Mouse (Mus musculus) midbrain, embryonic 12.5 days (tissue): ENCODE data around the gene Exosc7. TPM values are rescaled to one million over a fixed set of nuclear protein-coding genes. Genes with fewer than 3 reads are reported as not detected.
A peak's percentile ranks its signal among the peaks of the same experiment; 100 is the strongest.

Experiments
- ATAC-seq: fragments of 200-750 bp; cut with Nextera tagmentation; 2 replicates; pipeline ENCODE4 v1.8.0; 2017; ENCODE audit warnings: low read depth, moderate TSS enrichment, moderate library complexity; ENCODE audit not compliant: low FRiP score
- H3K27ac ChIP-seq: fragments of 300-500 bp; sonication (generic); replicated peaks from 2 replicates; pipeline ENCODE4 v1.5.1; 2016; ENCODE audit warnings: mild to moderate bottlenecking
- H3K27me3 ChIP-seq: fragments of 300-500 bp; sonication (generic); 2 replicates; pipeline ENCODE4 v1.6.1; 2016; ENCODE audit warnings: mild to moderate bottlenecking
- H3K36me3 ChIP-seq: fragments of 300-500 bp; sonication (generic); 2 replicates; pipeline ENCODE4 v1.6.1; 2016
- H3K4me1 ChIP-seq: fragments of 300-500 bp; sonication (generic); 2 replicates; pipeline ENCODE4 v1.6.1; 2016
- H3K4me2 ChIP-seq: fragments of 300-500 bp; sonication (generic); replicated peaks from 2 replicates; pipeline ENCODE4 v1.6.1; 2016; ENCODE audit warnings: mild to moderate bottlenecking, moderate library complexity
- H3K4me3 ChIP-seq: fragments of 300-500 bp; sonication (generic); 2 replicates; pipeline ENCODE4 v1.5.1; 2016; ENCODE audit warnings: mild to moderate bottlenecking
- H3K9ac ChIP-seq: fragments of 300-500 bp; sonication (generic); replicated peaks from 2 replicates; pipeline ENCODE4 v1.6.1; 2016; ENCODE audit warnings: mild to moderate bottlenecking, moderate library complexity
- H3K9me3 ChIP-seq: fragments of 300-500 bp; sonication (generic); 2 replicates; pipeline ENCODE4 v1.6.1; 2016; ENCODE audit warnings: mild to moderate bottlenecking
- WGBS: fragments of 180-500 bp; shearing (Covaris S2); methylation state at CpG from one replicate; pipeline ENCODE4 v1.1.7; 2016; 5-methylcytosine and 5-hydroxymethylcytosine counted together
- polyA plus RNA-seq: library from polyadenylated mRNA; unstranded; fragments of >200 nt; fragmentation: Nextera tagmentation; extraction: Ambion mirVana; gene quantifications from 2 replicates; pipeline ENCODE4 v1.2.1, GENCODE M21; 2016

Gene Exosc7
- polyA plus RNA-seq, 1 experiment from 2014 or later = 103 TPM

DNA sequence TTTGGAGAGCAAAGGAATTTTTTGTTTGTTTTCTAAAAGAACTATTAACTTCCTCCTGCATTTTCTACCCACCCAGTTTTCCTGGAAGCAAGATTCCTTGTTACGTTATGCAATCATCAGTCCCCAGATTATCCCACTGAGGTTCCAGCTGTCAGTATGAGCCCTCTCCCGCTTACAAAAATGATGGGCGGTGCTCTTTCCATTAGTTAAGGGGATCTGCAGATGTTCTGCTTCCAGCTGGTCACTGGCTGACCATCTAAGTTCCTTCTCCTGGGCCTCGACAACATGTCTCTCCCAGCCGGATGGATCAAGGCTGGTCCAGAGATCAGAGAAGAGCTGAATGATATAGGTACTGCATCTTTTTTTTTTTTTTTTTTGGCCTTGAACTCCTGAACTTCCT is 35.4 kb downstream of the Exosc7 start:
- no peaks in the 10 kb centered on the region for H3K4me1 ChIP-seq
- H3K27ac ChIP-seq = no peak overlapping the region
- H3K4me3 ChIP-seq = no peak overlapping the region
- ATAC-seq = no peak
- WGBS = 88% methylated on average over 5 of the region's 5 CpGs
- H3K4me2 ChIP-seq = no peak overlapping the region
- H3K36me3 ChIP-seq = peaks cover 7% of the 10 kb centered on the region; the same call in 1 of the 2 replicates
- H3K9ac ChIP-seq = no peak overlapping the region
- H3K27me3 ChIP-seq = no peaks in the 10 kb centered on the region
- H3K9me3 ChIP-seq = peaks cover 14% of the 10 kb centered on the region; the same call in 1 of the 2 replicates

- 86% methylated on average over 5 of the region's 5 CpGs for WGBS
- H3K4me3 ChIP-seq = no peak within 1 kb of the TSS
These were observed 37.4 kb downstream of the Exosc7 start, which contains the start of gene Clec3b for GRCm38 (mm10) chr9:123150241-123151020. TSS of gene Clec3b (plus strand) at chr9:123150946.

DNA sequence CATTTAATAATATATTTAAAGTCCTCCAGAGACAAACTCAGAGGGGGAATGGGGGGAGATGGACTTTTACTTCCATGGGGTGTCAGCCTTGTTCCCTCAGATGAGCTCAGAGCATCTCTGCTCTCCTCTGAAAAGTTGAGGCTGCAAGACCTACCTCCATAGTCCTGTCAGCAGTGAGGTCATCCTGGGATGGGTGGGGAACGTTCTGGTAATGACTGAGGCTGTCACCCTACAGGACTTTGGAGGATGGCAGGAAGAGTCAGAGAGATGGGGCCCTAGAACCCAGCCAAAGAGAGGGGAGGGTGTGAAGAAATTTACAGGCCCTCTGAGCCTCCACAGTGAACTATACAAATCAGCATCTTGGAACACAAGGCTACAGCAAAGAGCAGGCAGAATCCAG is 38.5 kb downstream of the Exosc7 start:
- no peak overlapping the region for H3K9ac ChIP-seq
- 63% methylated on average over 1 of the region's 1 CpGs for WGBS
- ATAC-seq = no peak

More at GRCm38 (mm10) chr9:123150241-123151020, 37.4 kb downstream of the Exosc7 start, which contains the start of gene Clec3b:
- Histone ChIP-seq H3K36me3 (no peaks in the 10 kb centered on the region), H3K4me2 (no peak within 1 kb of the TSS), H3K9me3 (no peaks in the 10 kb centered on the region), H3K9ac (no peak within 1 kb of the TSS), H3K27ac (no peak within 1 kb of the TSS), H3K4me1 (no peaks in the 10 kb centered on the region), H3K27me3 (no peaks in the 10 kb centered on the region)
- ATAC-seq = no peak

DNA sequence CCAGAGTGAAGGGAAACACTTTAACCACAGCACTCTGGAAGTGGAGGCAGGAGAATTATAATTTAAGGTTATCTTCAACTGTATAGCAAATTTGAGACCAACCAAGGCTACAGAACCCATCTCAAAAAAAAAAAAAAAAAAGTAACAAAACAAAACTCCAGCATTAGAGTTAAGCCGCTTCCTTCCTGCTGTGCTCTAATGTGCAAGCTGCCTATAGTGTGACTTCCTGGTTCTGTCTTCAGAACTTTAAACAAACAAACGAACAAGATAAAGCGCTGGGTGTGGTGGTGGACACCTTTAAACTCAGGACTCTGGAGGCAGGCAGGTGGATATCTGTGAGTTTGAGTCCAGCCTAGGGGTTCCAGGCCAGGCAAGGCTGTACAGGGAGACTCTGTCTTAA is 39.0 kb downstream of the Exosc7 start:
- 77% methylated on average over 3 of the region's 3 CpGs for WGBS
- Histone ChIP-seq H3K4me2 (no peak overlapping the region), H3K9ac (no peak overlapping the region), H3K36me3 (no peaks in the 10 kb centered on the region), H3K9me3 (no peaks in the 10 kb centered on the region), H3K4me1 (no peaks in the 10 kb centered on the region), H3K27me3 (peaks cover 1% of the 10 kb centered on the region; the same call in 1 of the 2 replicates), H3K4me3 (no peak overlapping the region), H3K27ac (no peak overlapping the region)
- ATAC-seq = no peak

More for the DNA sequence above, 38.5 kb downstream of the Exosc7 start:
- Histone ChIP-seq H3K36me3 (no peaks in the 10 kb centered on the region), H3K27me3 (no peaks in the 10 kb centered on the region), H3K4me1 (no peaks in the 10 kb centered on the region), H3K4me2 (no peak overlapping the region), H3K9me3 (no peaks in the 10 kb centered on the region), H3K27ac (no peak overlapping the region), H3K4me3 (no peak overlapping the region)

- Histone ChIP-seq H3K9ac (no peak overlapping the region), H3K4me3 (no peak overlapping the region), H3K36me3 (no peaks in the 10 kb centered on the region), H3K4me2 (no peak overlapping the region), H3K27me3 (peaks cover 8% of the 10 kb centered on the region; the same call in 1 of the 2 replicates), H3K27ac (no peak overlapping the region), H3K9me3 (no peaks in the 10 kb centered on the region), H3K4me1 (no peaks in the 10 kb centered on the region)
- no peak for ATAC-seq
- 97% methylated on average over 2 of the region's 2 CpGs for WGBS
These were observed 40.1 kb downstream of the Exosc7 start for GRCm38 (mm10) chr9:123153121-123153520.

GRCm38 (mm10) chr9:123156910-123157361 is 43.9 kb downstream of the Exosc7 start:
- ATAC-seq = peak; percentile 68; the same call in 1 of the 2 replicates
- H3K27me3 ChIP-seq = peaks cover 8% of the 10 kb centered on the region; the same call in 1 of the 2 replicates
- H3K9ac ChIP-seq = no peak overlapping the region
- no peak overlapping the region for H3K27ac ChIP-seq
- no peaks in the 10 kb centered on the region for H3K9me3 ChIP-seq
- H3K4me3 ChIP-seq = peak overlapping the region; percentile 4; the same call in 1 of the 2 replicates
- H3K4me2 ChIP-seq = peak overlapping the region; percentile 30
- 27% methylated on average over 29 of the region's 30 CpGs for WGBS
- no peaks in the 10 kb centered on the region for H3K4me1 ChIP-seq
- H3K36me3 ChIP-seq = no peaks in the 10 kb centered on the region

GRCm38 (mm10) chr9:123157699-123158098 is 44.7 kb downstream of the Exosc7 start:
- no peak overlapping the region for H3K4me3 ChIP-seq
- H3K36me3 ChIP-seq = no peaks in the 10 kb centered on the region
- no peak overlapping the region for H3K9ac ChIP-seq
- no peak overlapping the region for H3K4me2 ChIP-seq
- peaks cover 8% of the 10 kb centered on the region; the same call in 1 of the 2 replicates for H3K27me3 ChIP-seq
- no peak for ATAC-seq
- no peak overlapping the region for H3K27ac ChIP-seq
- no peaks in the 10 kb centered on the region for H3K9me3 ChIP-seq
- no peaks in the 10 kb centered on the region for H3K4me1 ChIP-seq

DNA sequence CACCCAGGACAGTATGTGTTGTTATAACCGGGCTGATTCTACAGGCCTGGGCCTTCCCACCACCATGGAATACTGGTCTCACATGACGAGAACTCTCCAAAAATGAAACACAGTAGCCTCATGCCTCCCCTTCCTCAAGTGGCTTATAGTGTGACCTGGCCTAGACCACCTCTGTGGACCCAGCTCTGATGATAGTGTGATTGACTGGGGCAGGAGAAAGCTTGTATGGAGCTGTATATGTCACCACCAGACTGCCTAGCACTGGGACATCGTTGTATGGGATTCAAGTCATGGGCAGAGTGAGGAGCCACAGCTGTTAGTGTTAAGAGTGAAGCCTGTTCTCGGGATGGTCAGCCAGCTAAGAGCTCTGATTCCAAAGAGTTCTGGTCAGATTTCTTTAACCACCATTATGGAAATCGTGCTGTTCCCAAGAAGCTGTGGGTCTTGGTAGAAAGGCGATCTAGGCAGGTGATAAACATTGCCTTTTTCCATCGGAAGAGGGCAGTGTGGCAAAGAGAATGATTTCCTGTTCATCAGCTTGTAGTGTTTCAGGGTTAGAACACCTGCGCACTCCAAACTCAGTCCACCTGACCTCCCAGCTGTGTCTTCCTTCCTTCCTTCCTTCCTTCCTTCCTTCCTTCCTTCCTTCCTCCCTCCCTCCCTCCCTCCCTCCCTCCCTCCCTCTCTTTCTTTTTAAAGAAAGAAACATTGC is 45.3 kb downstream of the Exosc7 start:
- WGBS = 56% methylated on average over 8 of the region's 8 CpGs
- Histone ChIP-seq H3K4me2 (no peak overlapping the region), H3K4me3 (no peak overlapping the region), H3K4me1 (no peaks in the 10 kb centered on the region), H3K36me3 (no peaks in the 10 kb centered on the region), H3K9me3 (no peaks in the 10 kb centered on the region), H3K27me3 (peaks cover 8% of the 10 kb centered on the region; the same call in 1 of the 2 replicates), H3K27ac (no peak overlapping the region), H3K9ac (no peak overlapping the region)
- no peak for ATAC-seq

- H3K4me2 ChIP-seq = no peak overlapping the region
- H3K9me3 ChIP-seq = no peaks in the 10 kb centered on the region
- no peak overlapping the region for H3K4me3 ChIP-seq
- peaks cover 8% of the 10 kb centered on the region; the same call in 1 of the 2 replicates for H3K27me3 ChIP-seq
- H3K9ac ChIP-seq = no peak overlapping the region
- H3K4me1 ChIP-seq = no peaks in the 10 kb centered on the region
- 64% methylated on average over 7 of the region's 7 CpGs for WGBS
- no peak overlapping the region for H3K27ac ChIP-seq
- ATAC-seq = no peak
- H3K36me3 ChIP-seq = no peaks in the 10 kb centered on the region
These were observed 46.3 kb downstream of the Exosc7 start for GRCm38 (mm10) chr9:123159330-123159729.

DNA sequence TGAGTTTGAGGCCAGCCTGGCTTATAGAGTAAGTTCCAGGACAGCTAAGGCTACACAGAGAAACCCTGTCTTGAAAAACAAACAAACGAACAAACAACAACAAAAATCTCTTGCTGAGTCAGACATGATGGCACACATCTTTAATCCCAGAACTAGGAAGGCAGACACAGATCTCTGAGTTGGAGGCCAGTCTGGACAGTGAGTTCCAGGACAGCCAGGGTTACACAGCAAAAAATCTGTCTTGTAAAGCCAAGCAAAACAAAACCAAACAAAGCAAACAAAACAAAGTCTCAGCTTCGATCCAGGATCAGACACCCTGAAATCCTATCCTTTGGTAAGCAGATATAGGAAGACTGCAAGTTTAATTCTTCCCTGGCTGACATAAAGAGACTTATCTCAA is 48.8 kb downstream of the Exosc7 start:
- no peaks in the 10 kb centered on the region for H3K4me1 ChIP-seq
- no peaks in the 10 kb centered on the region for H3K9me3 ChIP-seq
- H3K4me2 ChIP-seq = no peak overlapping the region
- WGBS = 68% methylated on average over 2 of the region's 2 CpGs
- H3K36me3 ChIP-seq = no peaks in the 10 kb centered on the region
- no peak for ATAC-seq
- H3K4me3 ChIP-seq = no peak overlapping the region
- peaks cover 8% of the 10 kb centered on the region; the same call in 1 of the 2 replicates for H3K27me3 ChIP-seq
- no peak overlapping the region for H3K9ac ChIP-seq
- no peak overlapping the region for H3K27ac ChIP-seq

DNA sequence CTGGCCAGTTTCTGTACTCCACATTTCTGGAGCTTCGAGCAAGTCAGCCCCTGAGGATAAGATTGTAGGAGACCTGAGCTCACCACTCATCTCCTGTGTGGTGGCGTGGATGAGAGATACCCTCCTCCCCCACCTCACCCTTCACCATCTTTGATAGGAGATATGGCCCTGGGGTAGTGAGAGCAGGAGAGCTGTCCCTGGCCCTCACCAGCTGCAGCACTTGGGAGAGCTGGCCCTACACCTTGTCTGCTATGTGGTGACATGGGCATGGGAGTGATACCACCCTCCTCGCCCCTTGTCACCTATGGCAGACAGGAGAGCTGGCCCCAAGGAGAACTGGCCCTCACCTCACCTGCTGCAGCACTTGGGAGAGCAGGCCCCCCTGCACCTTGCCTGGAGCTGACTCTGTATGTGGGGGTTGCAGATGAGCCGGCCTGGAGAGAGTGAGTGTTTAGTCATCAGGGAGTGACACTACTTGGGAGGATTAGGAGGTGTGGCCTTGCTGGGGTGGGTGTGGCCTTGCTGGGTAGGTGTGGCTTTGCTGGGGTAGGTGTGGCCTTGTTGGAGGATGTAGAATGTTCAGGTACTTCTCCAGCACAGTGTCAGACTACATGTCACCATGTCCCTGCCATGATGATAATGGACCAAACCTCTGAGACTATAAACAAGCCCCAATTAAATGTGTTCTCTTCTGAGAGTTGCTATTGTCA is 50.1 kb downstream of the Exosc7 start:
- H3K27me3 ChIP-seq = no peaks in the 10 kb centered on the region
- H3K9ac ChIP-seq = no peak overlapping the region
- H3K4me2 ChIP-seq = no peak overlapping the region
- no peaks in the 10 kb centered on the region for H3K36me3 ChIP-seq
- H3K9me3 ChIP-seq = no peaks in the 10 kb centered on the region
- no peak overlapping the region for H3K4me3 ChIP-seq
- no peak for ATAC-seq
- H3K27ac ChIP-seq = no peak overlapping the region
- H3K4me1 ChIP-seq = no peaks in the 10 kb centered on the region
- 79% methylated on average over 4 of the region's 4 CpGs for WGBS
